Mouse (Mus musculus) heart, embryonic 16.5 days (tissue): ENCODE measurements around the gene Dhx15. TPM values are rescaled to one million over a fixed set of nuclear protein-coding genes. Genes with fewer than 3 reads are reported as not detected.
"Not testable (repeated sequence)": the region's sequence is repeated elsewhere in the genome, so short reads cannot be mapped to it uniquely, and the experiment has no call there.

Experiments
- ATAC-seq: fragments of 200-750 bp; cut with Nextera tagmentation; replicated peaks from 2 replicates; pipeline ENCODE4 v1.8.0; 2017; ENCODE audit warnings: moderate number of reproducible peaks; ENCODE audit not compliant: insufficient read depth, low FRiP score; ENCODE audit errors: extremely low read depth
- H3K27ac ChIP-seq: fragments of 300-500 bp; sonication (generic); 2 replicates; pipeline ENCODE4 v1.5.1; 2014; ENCODE audit warnings: mild to moderate bottlenecking, low read length, control low read depth, moderate library complexity
- H3K27me3 ChIP-seq: fragments of 300-500 bp; sonication (generic); 2 replicates; pipeline ENCODE4 v1.6.1; 2014; ENCODE audit warnings: low read length, mixed read lengths; ENCODE audit not compliant: control insufficient read depth, insufficient read depth
- H3K36me3 ChIP-seq: fragments of 300-500 bp; sonication (generic); 2 replicates; pipeline ENCODE4 v1.6.1; 2014; ENCODE audit not compliant: control insufficient read depth, insufficient read depth
- H3K4me1 ChIP-seq: fragments of 300-500 bp; sonication (generic); 2 replicates; pipeline ENCODE4 v1.6.1; 2014; ENCODE audit warnings: low read length, mixed read lengths; ENCODE audit not compliant: control insufficient read depth, insufficient read depth
- H3K4me2 ChIP-seq: fragments of 300-500 bp; sonication (generic); 2 replicates; pipeline ENCODE4 v1.6.1; 2014; ENCODE audit warnings: low read depth, mild to moderate bottlenecking, control low read depth, low read length
- H3K4me3 ChIP-seq: fragments of 300-500 bp; sonication (generic); 2 replicates; pipeline ENCODE4 v1.5.1; 2014; ENCODE audit warnings: mild to moderate bottlenecking, control low read depth, low read length
- H3K9ac ChIP-seq: fragments of 300-500 bp; sonication (generic); 2 replicates; pipeline ENCODE4 v1.6.1; 2014; ENCODE audit warnings: low read length, control low read depth
- H3K9me3 ChIP-seq: fragments of 300-500 bp; sonication (generic); replicated peaks from 2 replicates; pipeline ENCODE4 v1.6.1; 2016; ENCODE audit warnings: low read length; ENCODE audit not compliant: control insufficient read depth
- WGBS: fragments of 180-500 bp; shearing (Covaris S2); extraction: QIAGEN DNeasy Blood & Tissue Kit; methylation state at CpG from one replicate; pipeline ENCODE4 v1.1.7; 2014; 5-methylcytosine and 5-hydroxymethylcytosine counted together
- polyA plus RNA-seq: library from polyadenylated mRNA; unstranded; fragments of >200 nt; fragmentation: Nextera tagmentation; extraction: Ambion mirVana; gene quantifications from 2 replicates; pipeline ENCODE4 v1.2.1, GENCODE M21; 2015

Dhx15 gene
- 91.1 and 96.7 TPM in 2 replicates for polyA plus RNA-seq

- ATAC-seq = peak; percentile 96
- Histone ChIP-seq H3K4me2 (peak within 1 kb of the TSS; percentile 73), H3K9ac (peak within 1 kb of the TSS; percentile 100), H3K4me3 (peak within 1 kb of the TSS; percentile 99), H3K4me1 (peaks cover 26% of the 10 kb centered on the region), H3K27me3 (no peaks in the 10 kb centered on the region), H3K27ac (peak within 1 kb of the TSS; percentile 93), H3K36me3 (no peaks in the 10 kb centered on the region), H3K9me3 (no peaks in the 10 kb centered on the region)
- WGBS = 1% methylated on average over 53 of the region's 53 CpGs
Measured at GRCm38 (mm10) chr5:52190371-52191179, at the start of gene Dhx15. TSS of gene Dhx15 (minus strand) at chr5:52190514.

DNA sequence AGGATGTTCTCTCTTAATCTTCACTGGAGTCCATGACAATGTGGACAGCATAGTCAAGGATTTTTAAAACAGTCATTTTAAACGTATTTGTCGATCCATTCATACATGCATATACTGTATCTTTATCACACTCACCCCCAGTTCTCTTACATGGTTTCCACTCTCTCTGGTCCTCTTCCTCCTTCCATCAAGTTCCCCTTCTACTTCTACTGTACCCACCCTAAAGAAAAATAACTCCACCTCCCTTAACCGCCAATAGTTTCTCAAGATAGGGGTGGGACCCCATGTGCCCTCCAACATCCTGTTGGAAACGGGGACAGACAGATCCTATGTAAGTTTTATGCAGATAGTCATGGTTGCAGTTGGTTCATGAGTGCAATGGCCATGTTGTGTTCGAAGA, 48.6 kb upstream of the Dhx15 start:
- Histone ChIP-seq H3K4me3 (no peak overlapping the region), H3K4me1 (0 out of 2 replicates have a peak, but pooled peaks cover 4% of the 10 kb centered on the region), H3K9me3 (no peaks in the 10 kb centered on the region), H3K27me3 (no peaks in the 10 kb centered on the region), H3K36me3 (no peaks in the 10 kb centered on the region), H3K27ac (no peak overlapping the region), H3K9ac (no peak overlapping the region), H3K4me2 (no peak overlapping the region)
- 93% methylated on average over 5 of the region's 5 CpGs for WGBS
- no peak for ATAC-seq

DNA sequence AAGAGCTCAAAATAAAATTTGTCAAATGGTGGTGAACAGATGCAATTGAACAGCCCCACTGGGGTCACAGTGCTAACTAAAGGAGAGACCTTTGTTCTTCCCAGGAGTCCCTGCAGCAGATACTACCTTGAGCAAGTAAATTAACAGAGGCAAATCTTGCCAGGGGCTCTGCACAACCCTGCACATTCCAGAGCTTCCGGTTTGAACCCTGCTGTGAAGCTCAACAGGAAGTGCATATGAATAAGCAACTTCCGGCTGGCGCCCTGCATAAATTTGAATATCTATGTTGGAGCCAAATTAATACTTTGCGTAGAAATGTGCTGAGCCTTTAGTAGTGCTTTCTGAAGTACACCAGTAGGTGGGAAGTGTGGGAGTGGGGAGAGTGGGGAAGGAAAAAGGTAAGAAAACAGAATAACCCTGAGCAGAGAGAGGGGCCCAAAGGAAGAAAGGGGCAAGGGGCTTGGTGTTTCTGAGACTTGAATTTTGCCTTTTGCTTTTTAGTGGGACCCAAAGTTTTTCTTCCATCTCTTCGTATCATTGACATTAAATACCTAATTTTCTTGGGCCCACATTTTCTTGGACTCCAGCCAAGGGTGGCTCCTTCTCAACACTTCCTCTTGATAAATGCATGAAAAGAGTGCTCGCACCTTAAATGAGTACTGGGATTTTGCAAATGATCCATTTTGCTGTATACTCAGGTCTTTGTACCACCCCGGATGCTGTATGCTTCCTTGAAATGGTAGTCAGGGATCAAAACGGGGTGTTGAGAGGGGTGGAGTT, 47.8 kb upstream of the Dhx15 start:
- ATAC-seq = no peak
- Histone ChIP-seq H3K27me3 (no peaks in the 10 kb centered on the region), H3K9ac (no peak overlapping the region), H3K4me1 (0 out of 2 replicates have a peak, but pooled peaks cover 4% of the 10 kb centered on the region), H3K27ac (no peak overlapping the region), H3K4me2 (no peak overlapping the region), H3K36me3 (no peaks in the 10 kb centered on the region), H3K9me3 (no peaks in the 10 kb centered on the region), H3K4me3 (no peak overlapping the region)
- WGBS = 64% methylated on average over 8 of the region's 8 CpGs

DNA sequence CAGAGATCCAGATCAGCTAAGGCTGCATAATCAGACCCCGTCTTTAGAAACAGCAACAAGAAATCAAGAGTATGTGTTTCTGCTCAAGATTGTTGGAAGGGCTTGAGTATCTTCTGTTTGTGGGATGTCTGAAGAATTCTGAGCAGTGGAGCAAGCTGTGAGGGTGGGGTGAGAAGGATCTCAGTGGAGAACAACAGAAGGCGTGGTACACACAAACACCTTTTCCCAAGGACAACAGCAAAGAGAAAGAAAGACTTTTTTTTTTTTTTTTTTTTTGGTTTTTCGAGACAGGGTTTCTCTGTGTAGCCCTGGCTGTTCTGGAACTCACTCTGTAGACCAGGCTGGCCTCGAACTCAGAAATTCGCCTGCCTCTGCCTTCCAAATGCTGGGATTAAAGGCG, 46.3 kb upstream of the Dhx15 start:
- not testable (repeated sequence) for H3K27me3 ChIP-seq, H3K4me1 ChIP-seq, ATAC-seq, H3K9ac ChIP-seq, H3K27ac ChIP-seq, H3K4me2 ChIP-seq, H3K36me3 ChIP-seq, H3K4me3 ChIP-seq, H3K9me3 ChIP-seq
- 78% methylated on average over 6 of the region's 6 CpGs for WGBS

GRCm38 (mm10) chr5:52234570-52234969, 44.3 kb upstream of the Dhx15 start:
- 68% methylated on average over 7 of the region's 7 CpGs for WGBS
- Histone ChIP-seq H3K9me3 (no peaks in the 10 kb centered on the region), H3K4me3 (no peak overlapping the region), H3K4me1 (0 out of 2 replicates have a peak, but pooled peaks cover 4% of the 10 kb centered on the region), H3K9ac (no peak overlapping the region), H3K27ac (no peak overlapping the region), H3K27me3 (no peaks in the 10 kb centered on the region), H3K36me3 (no peaks in the 10 kb centered on the region), H3K4me2 (no peak overlapping the region)
- ATAC-seq = no peak

- Histone ChIP-seq H3K27me3 (no peaks in the 10 kb centered on the region), H3K4me3 (no peak overlapping the region), H3K27ac (no peak overlapping the region), H3K9me3 (no peaks in the 10 kb centered on the region), H3K36me3 (no peaks in the 10 kb centered on the region), H3K9ac (no peak overlapping the region), H3K4me1 (0 out of 2 replicates have a peak, but pooled peaks cover 4% of the 10 kb centered on the region), H3K4me2 (no peak overlapping the region)
- no peak for ATAC-seq
- 15% methylated on average over 2 of the region's 2 CpGs for WGBS
Measured at GRCm38 (mm10) chr5:52233891-52234290, 43.6 kb upstream of the Dhx15 start.

GRCm38 (mm10) chr5:52232611-52233010, 42.3 kb upstream of the Dhx15 start:
- Histone ChIP-seq H3K9ac (no peak overlapping the region), H3K27ac (no peak overlapping the region), H3K4me3 (no peak overlapping the region), H3K4me2 (no peak overlapping the region), H3K36me3 (no peaks in the 10 kb centered on the region), H3K27me3 (no peaks in the 10 kb centered on the region), H3K4me1 (no peaks in the 10 kb centered on the region), H3K9me3 (no peaks in the 10 kb centered on the region; the same call in 1 of the 2 replicates)
- 76% methylated on average over 2 of the region's 2 CpGs for WGBS
- no peak for ATAC-seq

GRCm38 (mm10) chr5:52232199-52232598, 41.9 kb upstream of the Dhx15 start:
- Histone ChIP-seq H3K9me3 (no peaks in the 10 kb centered on the region; the same call in 1 of the 2 replicates), H3K4me2 (no peak overlapping the region), H3K27me3 (no peaks in the 10 kb centered on the region), H3K9ac (no peak overlapping the region), H3K36me3 (no peaks in the 10 kb centered on the region), H3K4me3 (no peak overlapping the region), H3K27ac (no peak overlapping the region), H3K4me1 (no peaks in the 10 kb centered on the region)
- WGBS = 71% methylated on average over 2 of the region's 2 CpGs
- no peak for ATAC-seq

DNA sequence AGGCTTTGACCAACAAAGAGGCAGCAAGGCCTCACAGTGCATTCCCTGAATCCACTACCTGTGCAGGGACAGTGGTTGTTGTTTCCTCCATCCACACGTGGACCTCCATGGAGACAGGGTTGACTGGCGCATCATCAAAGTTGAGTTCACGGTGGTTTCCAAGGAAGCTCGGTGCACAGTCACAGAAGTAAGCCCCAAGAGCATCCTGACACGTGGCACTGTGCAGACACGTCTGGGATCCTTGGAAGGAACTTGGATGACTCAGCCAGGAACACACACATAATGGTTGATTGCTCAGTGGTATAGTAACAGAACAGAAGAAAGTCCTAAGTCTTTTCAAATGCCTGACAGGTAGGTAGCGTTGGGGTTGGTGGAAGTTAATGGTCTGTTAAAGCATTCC, 40.2 kb upstream of the Dhx15 start:
- ATAC-seq = no peak
- Histone ChIP-seq H3K9me3 (no peaks in the 10 kb centered on the region; the same call in 1 of the 2 replicates), H3K4me1 (no peaks in the 10 kb centered on the region), H3K9ac (no peak overlapping the region), H3K27me3 (no peaks in the 10 kb centered on the region), H3K4me3 (no peak overlapping the region), H3K4me2 (no peak overlapping the region), H3K36me3 (no peaks in the 10 kb centered on the region), H3K27ac (no peak overlapping the region)
- WGBS = 82% methylated on average over 7 of the region's 7 CpGs
